Mouse (Mus musculus) embryonic fibroblast, embryonic 13.5 days (primary cell): ENCODE measurements around the gene Fmo2. TPM values are rescaled to one million over a fixed set of nuclear protein-coding genes. Genes with fewer than 3 reads are reported as not detected.

Experiments used
- H3K27ac ChIP-seq: 2 replicates; pipeline ENCODE4 v1.5.1; 2012; ENCODE audit warnings: low read length, control low read depth, inconsistent platforms; ENCODE audit not compliant: insufficient read depth
- H3K4me1 ChIP-seq: 2 replicates; pipeline ENCODE4 v1.6.1; 2011; ENCODE audit warnings: low read length; ENCODE audit not compliant: control insufficient read depth, insufficient read depth
- H3K4me3 ChIP-seq: 2 replicates; pipeline ENCODE4 v1.5.1; 2011; ENCODE audit warnings: mild to moderate bottlenecking, control low read depth, low read length; ENCODE audit not compliant: insufficient read depth
- CTCF ChIP-seq: IDR thresholded peaks from 2 replicates; pipeline ENCODE4 v1.5.1; 2011; ENCODE audit warnings: mild to moderate bottlenecking, control low read depth, low read length, moderate library complexity, borderline replicate concordance; ENCODE audit not compliant: insufficient read depth
- POLR2A ChIP-seq: IDR thresholded peaks from 2 replicates; pipeline ENCODE4 v1.6.1; 2011; ENCODE audit warnings: low read depth, mild to moderate bottlenecking, control low read depth, low read length, moderate library complexity
- polyA plus RNA-seq: library from polyadenylated mRNA; stranded (reverse); fragments of >200 nt; gene quantifications from 2 replicates; pipeline ENCODE4 v1.2.4, GENCODE M21; 2011; ENCODE audit warnings: low read depth; ENCODE audit not compliant: missing spikeins, insufficient read length

The Fmo2 gene
- polyA plus RNA-seq, 1 experiment = 0.19 TPM

DNA sequence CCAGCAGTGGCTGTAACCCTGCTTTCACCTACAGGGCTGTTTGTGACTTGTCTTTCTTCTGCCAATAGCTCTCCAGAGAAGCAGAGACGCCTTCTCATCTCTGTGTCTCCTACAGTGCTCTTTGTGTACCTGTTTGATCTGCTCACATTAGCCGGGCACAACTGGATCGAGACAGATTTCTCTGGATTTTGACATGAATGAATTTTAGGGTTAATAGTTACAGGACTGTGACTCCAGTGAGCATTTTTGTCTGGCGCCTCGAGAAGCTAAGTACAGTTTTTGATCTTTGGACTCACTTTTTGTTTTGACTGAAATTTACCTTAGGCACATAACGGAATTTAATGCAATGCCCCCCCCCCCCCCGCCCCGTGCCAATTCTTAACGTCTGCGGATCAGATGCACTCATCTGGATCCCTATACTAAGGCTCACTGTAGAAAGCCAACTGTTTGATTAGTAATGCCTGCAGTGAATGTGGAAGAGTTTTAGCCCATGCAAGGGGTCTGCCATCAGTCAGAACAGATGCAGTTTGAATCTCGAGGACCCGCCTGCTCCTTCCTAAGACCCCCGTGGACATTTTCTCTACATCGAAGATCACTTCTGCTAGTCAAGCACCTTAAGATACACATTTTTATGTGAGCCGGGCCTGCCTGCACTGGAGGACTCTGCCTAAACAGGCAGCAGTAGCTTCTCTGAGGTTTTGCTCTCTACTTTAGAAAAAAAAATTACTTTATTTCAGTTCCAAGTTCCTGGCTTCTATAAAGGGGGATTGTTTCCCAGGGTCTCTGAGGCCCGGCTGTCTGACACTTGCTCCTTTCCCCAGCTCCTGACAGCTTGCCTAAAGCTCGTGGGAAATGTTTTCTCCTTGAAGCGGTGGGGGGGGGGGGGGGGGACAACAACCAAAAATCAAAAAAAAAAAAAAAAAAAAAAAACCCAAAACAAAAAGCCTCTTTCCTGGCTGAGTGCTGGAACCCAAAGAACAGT is 40.5 kb downstream of the Fmo2 start:
- no peak overlapping the region for H3K4me3 ChIP-seq
- TF ChIP-seq CTCF = no peak
- TF ChIP-seq POLR2A = no peak
- H3K4me1 ChIP-seq = no peaks in the 10 kb centered on the region
- no peak overlapping the region for H3K27ac ChIP-seq

DNA sequence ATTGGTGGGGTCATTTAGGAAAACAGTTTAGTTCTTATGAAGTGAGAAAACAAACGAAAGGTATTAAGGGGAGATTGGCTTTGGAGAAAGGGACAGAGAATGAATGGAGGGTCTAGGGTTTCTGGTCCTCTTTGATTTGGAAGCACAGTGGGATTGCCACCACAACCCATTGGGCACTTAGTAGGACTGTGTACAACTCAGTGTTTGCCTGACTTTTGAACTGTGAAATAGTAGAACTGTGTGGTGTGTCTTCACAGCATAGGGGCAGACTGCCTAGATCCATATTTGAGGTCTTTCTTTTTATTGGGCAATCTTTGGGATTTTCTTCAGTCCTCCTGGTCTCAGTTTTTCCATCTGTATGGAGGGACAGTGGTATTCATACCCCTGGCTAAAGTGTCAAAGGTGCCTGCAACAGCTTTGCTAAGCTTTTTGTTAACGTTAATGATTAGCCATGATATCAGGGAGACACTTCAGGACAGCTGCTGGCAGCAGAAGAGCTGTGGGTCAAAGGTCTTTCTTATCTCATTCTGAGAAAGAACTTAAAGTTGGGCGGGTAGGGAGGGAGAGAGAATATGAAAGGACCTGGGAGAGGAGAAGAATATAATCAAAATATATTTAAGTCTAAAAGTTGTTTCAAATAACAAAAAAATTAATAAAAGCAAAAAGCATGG is 44.6 kb downstream of the Fmo2 start:
- no peak overlapping the region for H3K4me3 ChIP-seq
- no peak overlapping the region for H3K27ac ChIP-seq
- no peaks in the 10 kb centered on the region for H3K4me1 ChIP-seq
- TF ChIP-seq CTCF (no peak), POLR2A (no peak)

DNA sequence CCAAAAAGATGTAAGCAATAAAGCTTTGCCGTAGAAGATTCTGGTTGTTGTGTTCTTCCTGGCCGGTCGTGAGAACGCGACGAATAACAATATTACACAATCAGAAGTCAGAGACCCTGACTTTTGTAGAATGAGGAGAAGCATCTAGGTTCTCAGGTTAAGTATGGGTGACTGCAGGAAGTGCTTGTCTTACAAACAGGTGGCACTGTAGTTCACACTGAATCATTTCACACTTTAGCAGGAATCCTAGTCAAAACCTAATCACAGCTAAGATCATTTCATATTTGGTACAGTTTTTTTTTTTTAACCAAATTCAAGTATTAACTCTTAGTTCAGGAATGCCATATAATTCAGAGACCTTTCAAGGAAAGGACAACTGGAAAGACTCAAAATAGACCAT is 51.0 kb downstream of the Fmo2 start:
- no peak for TF ChIP-seq CTCF
- TF ChIP-seq POLR2A = no peak
- H3K4me1 ChIP-seq = no peaks in the 10 kb centered on the region
- no peak overlapping the region for H3K4me3 ChIP-seq
- H3K27ac ChIP-seq = no peak overlapping the region

DNA sequence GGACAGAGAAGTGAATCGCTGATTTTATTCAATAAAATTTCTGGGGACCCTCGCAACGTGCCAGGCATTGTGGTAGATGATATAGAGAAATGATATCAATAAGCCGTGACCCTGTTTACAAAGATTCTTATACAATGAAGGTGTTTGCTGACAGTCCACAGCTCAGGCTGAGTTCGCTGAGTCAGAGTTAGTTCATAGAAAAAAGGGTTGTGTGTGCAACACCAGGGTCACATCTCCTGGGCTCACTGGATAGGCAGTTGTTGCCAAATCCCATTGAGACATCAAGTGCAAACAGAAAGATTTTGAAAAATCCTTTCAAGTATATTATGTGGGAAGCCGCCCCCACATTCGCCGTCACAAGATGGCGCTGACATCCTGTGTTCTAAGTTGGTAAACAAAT is 58.3 kb downstream of the Fmo2 start:
- TF ChIP-seq CTCF = no peak
- no peak for TF ChIP-seq POLR2A
- Histone ChIP-seq H3K4me3 (no peak overlapping the region), H3K4me1 (no peaks in the 10 kb centered on the region), H3K27ac (no peak overlapping the region)

DNA sequence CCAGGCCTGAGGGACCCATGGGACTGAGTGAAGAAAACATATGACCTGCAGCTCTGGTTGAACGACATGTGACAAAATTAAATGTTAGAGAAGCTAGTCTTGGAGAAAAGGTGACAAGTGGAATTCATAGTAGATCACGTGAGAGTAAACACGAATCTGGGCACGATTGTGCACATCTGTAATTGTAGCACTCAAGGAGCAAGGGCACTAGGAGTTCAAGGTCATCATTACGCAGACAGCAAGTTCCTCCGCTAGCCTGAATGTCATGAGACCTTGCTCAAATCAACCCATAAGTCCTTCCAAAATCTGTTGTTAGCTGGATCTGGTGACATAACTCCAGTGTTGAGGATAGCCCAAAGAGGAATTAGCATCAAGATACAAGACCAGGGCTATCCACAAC is 59.5 kb downstream of the Fmo2 start:
- TF ChIP-seq POLR2A = no peak
- no peak for TF ChIP-seq CTCF
- Histone ChIP-seq H3K27ac (no peak overlapping the region), H3K4me1 (no peaks in the 10 kb centered on the region), H3K4me3 (no peak overlapping the region)

DNA sequence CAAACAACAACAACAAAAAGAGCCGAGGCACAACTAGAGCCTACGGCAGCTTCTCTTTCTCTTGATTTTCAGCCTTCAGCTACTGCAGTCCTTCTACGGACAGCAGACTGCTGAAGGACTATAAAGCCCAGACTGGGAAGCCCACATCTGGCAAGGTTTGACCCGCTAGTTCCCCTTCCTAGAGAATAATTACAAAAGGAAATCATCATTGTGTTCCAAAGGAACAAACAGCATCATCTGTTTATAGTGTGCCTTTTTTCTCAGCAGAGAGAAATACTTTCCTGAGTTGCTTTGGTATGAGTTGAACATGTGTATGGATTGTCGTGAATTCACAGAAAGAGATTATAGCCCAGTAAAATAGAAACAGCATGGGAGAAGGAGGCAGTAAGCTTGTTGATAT is 64.2 kb downstream of the Fmo2 start:
- no peak overlapping the region for H3K27ac ChIP-seq
- H3K4me1 ChIP-seq = peaks cover 2% of the 10 kb centered on the region; the same call in 1 of the 2 replicates
- H3K4me3 ChIP-seq = no peak overlapping the region
- no peak for TF ChIP-seq CTCF
- no peak for TF ChIP-seq POLR2A

DNA sequence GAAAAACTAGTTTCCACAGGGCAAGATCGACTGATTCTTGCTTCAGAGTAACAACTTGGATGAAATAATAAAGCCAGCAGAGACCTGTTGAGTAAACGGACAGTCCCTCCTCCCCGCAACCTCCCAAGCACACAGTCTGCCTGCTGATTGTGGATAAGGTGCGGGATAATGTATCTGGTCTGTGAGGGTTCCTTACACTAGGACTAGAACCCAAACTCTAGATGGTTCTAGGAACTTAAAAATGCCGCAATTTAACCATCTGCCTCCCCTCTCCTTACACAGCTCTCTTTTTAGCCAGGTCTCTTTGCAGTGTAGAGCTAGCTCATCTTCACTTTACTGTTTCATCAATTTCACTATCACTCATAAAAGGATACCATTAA is 66.0 kb downstream of the Fmo2 start:
- Histone ChIP-seq H3K4me1 (peaks cover 2% of the 10 kb centered on the region; the same call in 1 of the 2 replicates), H3K4me3 (no peak overlapping the region), H3K27ac (no peak overlapping the region)
- TF ChIP-seq POLR2A (no peak), CTCF (no peak)

DNA sequence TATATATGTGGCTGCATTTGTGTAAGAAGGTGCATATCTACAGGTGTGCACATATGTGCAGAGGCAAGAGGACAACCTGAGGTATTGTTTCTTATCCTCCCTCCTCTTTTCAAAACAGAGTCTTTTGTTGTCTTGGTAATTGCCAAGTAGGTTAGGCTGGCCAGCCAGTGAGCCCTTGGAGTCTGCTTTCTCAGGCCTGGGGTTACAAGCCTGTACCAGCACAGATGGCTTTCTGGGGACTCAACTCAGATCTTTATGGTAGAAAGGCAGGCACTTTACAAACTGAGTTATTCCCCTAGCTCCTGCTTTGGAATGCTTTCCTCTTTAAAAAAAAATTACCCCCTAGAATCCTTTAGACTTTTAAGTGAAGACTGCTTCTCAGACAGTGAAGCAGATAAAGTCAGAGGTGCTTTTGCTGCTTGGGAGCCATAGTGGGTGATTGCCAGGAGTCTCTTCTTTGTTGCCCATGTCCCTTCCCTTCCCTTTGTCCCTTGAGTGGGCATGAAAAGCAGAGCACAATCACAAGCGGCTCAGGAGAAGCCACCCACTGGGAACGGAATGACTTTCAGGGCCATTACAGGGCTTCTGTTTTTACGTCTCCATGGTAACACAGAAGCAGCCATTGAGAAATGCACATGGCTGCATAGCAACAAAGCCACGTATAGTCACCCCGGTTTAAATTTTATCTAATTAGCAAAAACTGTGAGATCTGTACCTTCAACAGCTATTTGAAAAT is 66.5 kb downstream of the Fmo2 start:
- Histone ChIP-seq H3K4me1 (peaks cover 2% of the 10 kb centered on the region; the same call in 1 of the 2 replicates), H3K27ac (no peak overlapping the region), H3K4me3 (no peak overlapping the region)
- no peak for TF ChIP-seq POLR2A
- TF ChIP-seq CTCF = no peak

Other genes with a start within 250 kb of the Fmo2 start
- gene Myocos, start 240.5 kb downstream of the Fmo2 start, polyA plus RNA-seq = not detected in 2 replicates
- 183 and 206 TPM in 2 replicates for gene Prrc2c, start 158.2 kb downstream of the Fmo2 start, polyA plus RNA-seq
- gene Fmo4, start 84.8 kb downstream of the Fmo2 start, polyA plus RNA-seq = not detected in 2 replicates
- gene Fmo1, start 32.1 kb downstream of the Fmo2 start, polyA plus RNA-seq = 0.67 and 3.8 TPM in 2 replicates
- not detected in 2 replicates for gene Fmo6, start 38.8 kb upstream of the Fmo2 start, polyA plus RNA-seq
- 0.25 TPM in 1 of 2 replicates, not detected in the other for gene Fmo3, start 85.8 kb upstream of the Fmo2 start, polyA plus RNA-seq
- not detected in 2 replicates for gene Mroh9, start 186.9 kb upstream of the Fmo2 start, polyA plus RNA-seq